Mouse (Mus musculus) midbrain, embryonic 13.5 days (tissue): ENCODE measurements at regions not wholly inside any gene's neighbourhood (a gene's known extent, or its start where the extent isn't known, plus 50 kb on each side); places are given as distances from the start of the nearest gene placed in this dataset.
A peak's percentile ranks its signal among the peaks of the same experiment; 100 is the strongest.

Experiments
- ATAC-seq: fragments of 200-750 bp; cut with Nextera tagmentation; 2 replicates; pipeline ENCODE4 v1.8.0; 2017; ENCODE audit warnings: mild to moderate bottlenecking, moderate TSS enrichment, moderate library complexity
- H3K27ac ChIP-seq: fragments of 300-500 bp; sonication (generic); 2 replicates; pipeline ENCODE4 v1.5.1; 2015; ENCODE audit warnings: inconsistent platforms, mild to moderate bottlenecking, moderate library complexity
- H3K27me3 ChIP-seq: fragments of 300-500 bp; sonication (generic); 2 replicates; pipeline ENCODE4 v1.6.1; 2015; ENCODE audit warnings: mild to moderate bottlenecking, inconsistent platforms
- H3K36me3 ChIP-seq: fragments of 300-500 bp; sonication (generic); 2 replicates; pipeline ENCODE4 v1.6.1; 2015; ENCODE audit warnings: mild to moderate bottlenecking, inconsistent platforms
- H3K4me1 ChIP-seq: fragments of 300-500 bp; sonication (generic); replicated peaks from 2 replicates; pipeline ENCODE4 v1.6.1; 2015; ENCODE audit warnings: inconsistent platforms
- H3K4me2 ChIP-seq: fragments of 300-500 bp; sonication (generic); replicated peaks from 2 replicates; pipeline ENCODE4 v1.6.1; 2015; ENCODE audit warnings: moderate library complexity, mild to moderate bottlenecking, inconsistent platforms
- H3K4me3 ChIP-seq: fragments of 300-500 bp; sonication (generic); replicated peaks from 2 replicates; pipeline ENCODE4 v1.5.1; 2015; ENCODE audit warnings: mild to moderate bottlenecking, inconsistent platforms
- H3K9ac ChIP-seq: fragments of 300-500 bp; sonication (generic); replicated peaks from 2 replicates; pipeline ENCODE4 v1.6.1; 2015; ENCODE audit warnings: mild to moderate bottlenecking, inconsistent platforms
- H3K9me3 ChIP-seq: fragments of 300-500 bp; sonication (generic); 2 replicates; pipeline ENCODE4 v1.6.1; 2016; ENCODE audit warnings: mild to moderate bottlenecking, inconsistent platforms
- WGBS: fragments of 180-500 bp; shearing (Covaris S2); methylation state at CpG from one replicate; pipeline ENCODE4 v1.1.7; 2015; 5-methylcytosine and 5-hydroxymethylcytosine counted together

DNA sequence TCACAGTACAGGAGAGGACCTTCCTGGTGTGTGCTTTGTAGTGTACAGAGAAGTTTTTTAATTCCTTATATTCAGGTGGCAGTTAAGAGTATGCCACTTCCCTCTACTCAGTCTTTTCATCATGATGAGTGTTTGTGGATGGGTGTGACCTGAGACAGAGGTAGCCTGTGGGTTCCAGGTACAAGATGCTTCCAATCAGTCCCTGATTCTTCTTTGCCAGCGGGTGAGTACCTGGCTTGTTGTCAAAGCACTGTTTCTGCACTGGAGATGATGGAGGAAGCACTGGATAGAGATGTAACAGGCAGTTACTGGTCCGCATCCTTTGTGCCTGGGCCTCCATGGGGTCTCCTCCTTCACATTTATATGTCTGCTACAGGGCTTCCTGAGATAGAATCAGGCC lies 234.7 kb upstream of the Trib2 start:
- no peak for ATAC-seq
- 83% methylated on average over 2 of the region's 2 CpGs for WGBS
- H3K27me3 ChIP-seq = no peaks in the 10 kb centered on the region

DNA sequence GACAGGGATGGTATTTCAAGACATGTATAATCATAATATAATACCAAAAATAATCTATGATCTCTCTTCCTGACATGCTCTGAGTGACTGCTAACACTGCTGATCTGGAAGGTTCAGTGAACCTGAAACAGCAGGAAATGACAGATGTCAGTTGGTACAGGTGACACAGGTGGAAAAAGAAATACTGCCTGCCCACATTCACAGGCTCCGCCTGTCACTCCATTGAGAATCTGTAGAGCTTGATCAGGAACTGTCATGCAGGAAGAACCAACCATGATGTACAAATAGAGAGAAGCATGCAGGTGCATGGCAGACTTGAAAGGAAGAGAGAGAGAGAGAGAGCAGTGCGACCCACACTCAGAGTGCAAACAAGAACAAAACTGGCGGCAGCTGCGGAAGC lies 232.8 kb upstream of the Trib2 start:
- no peak for ATAC-seq
- Histone ChIP-seq H3K27me3 (no peaks in the 10 kb centered on the region), H3K4me2 (no peak overlapping the region), H3K36me3 (no peaks in the 10 kb centered on the region), H3K9ac (no peak overlapping the region), H3K4me3 (no peak overlapping the region), H3K27ac (no peak overlapping the region), H3K9me3 (no peaks in the 10 kb centered on the region), H3K4me1 (no peaks in the 10 kb centered on the region)
- 69% methylated on average over 4 of the region's 4 CpGs for WGBS

More for the DNA sequence above, 234.7 kb upstream of the Trib2 start:
- H3K4me3 ChIP-seq = no peak overlapping the region
- no peaks in the 10 kb centered on the region for H3K36me3 ChIP-seq
- H3K4me2 ChIP-seq = no peak overlapping the region
- no peaks in the 10 kb centered on the region for H3K9me3 ChIP-seq
- H3K27ac ChIP-seq = no peak overlapping the region
- no peaks in the 10 kb centered on the region for H3K4me1 ChIP-seq
- no peak overlapping the region for H3K9ac ChIP-seq

DNA sequence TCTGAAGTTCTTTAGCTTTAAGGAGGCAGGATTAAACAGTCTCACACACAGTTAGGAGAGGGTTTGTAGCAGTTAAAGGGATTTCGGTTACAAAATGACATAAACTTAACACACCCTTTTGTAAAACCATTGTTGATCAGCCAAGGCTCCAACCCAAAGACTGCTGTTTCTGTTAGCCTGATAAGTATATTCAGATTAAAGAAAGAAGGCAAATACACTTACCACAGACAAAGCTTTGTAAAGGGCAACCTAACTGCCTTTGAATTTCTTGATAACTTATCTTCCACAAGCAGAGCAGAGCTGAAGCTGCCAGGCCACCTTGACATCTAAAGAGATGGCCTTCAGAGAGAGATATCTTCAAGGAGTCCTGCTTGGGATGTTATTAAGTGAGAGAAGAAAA lies 229.9 kb upstream of the Trib2 start:
- Histone ChIP-seq H3K4me2 (no peak overlapping the region), H3K36me3 (no peaks in the 10 kb centered on the region), H3K27ac (no peak overlapping the region), H3K4me1 (no peaks in the 10 kb centered on the region), H3K4me3 (no peak overlapping the region), H3K27me3 (no peaks in the 10 kb centered on the region), H3K9me3 (no peaks in the 10 kb centered on the region), H3K9ac (no peak overlapping the region)
- ATAC-seq = no peak
- WGBS = 79% methylated on average over 1 of the region's 1 CpGs

DNA sequence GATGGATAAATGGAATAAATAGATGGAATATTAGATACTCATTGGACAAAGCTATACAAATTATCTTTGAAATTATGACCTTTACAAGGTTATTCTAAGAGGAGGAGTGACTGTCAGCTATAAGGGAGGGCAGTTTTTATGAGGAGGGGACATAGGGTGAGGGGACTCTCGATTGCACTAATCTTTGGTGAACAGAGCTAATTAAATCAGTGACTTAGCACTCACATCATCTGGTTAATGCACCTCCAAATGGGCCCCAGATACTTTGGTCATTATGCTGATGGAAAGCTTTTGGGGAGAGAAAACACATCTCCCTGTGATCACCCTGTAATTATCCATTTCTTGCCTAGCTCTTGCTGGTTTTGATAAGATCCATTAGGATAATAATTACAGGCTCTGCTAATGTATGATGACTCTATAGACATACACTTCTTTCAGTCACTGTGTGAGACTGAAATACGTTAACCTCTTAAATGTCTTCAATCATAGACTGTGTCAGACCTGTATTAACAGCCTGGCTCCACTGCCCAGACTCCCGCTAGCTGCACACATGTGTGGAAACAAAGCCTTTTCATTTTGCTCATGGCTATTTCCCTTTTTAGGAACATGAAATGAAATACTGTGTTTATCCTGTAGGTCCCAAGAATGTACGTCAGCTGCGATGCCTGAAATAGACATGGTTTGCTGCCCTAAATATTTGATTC lies 229.2 kb upstream of the Trib2 start:
- Histone ChIP-seq H3K4me3 (no peak overlapping the region), H3K9me3 (no peaks in the 10 kb centered on the region), H3K9ac (no peak overlapping the region), H3K27ac (no peak overlapping the region), H3K4me2 (no peak overlapping the region), H3K36me3 (no peaks in the 10 kb centered on the region), H3K27me3 (no peaks in the 10 kb centered on the region), H3K4me1 (peaks cover 3% of the 10 kb centered on the region; the same call in 1 of the 2 replicates)
- 64% methylated on average over 5 of the region's 5 CpGs for WGBS
- peak; percentile 87 for ATAC-seq

DNA sequence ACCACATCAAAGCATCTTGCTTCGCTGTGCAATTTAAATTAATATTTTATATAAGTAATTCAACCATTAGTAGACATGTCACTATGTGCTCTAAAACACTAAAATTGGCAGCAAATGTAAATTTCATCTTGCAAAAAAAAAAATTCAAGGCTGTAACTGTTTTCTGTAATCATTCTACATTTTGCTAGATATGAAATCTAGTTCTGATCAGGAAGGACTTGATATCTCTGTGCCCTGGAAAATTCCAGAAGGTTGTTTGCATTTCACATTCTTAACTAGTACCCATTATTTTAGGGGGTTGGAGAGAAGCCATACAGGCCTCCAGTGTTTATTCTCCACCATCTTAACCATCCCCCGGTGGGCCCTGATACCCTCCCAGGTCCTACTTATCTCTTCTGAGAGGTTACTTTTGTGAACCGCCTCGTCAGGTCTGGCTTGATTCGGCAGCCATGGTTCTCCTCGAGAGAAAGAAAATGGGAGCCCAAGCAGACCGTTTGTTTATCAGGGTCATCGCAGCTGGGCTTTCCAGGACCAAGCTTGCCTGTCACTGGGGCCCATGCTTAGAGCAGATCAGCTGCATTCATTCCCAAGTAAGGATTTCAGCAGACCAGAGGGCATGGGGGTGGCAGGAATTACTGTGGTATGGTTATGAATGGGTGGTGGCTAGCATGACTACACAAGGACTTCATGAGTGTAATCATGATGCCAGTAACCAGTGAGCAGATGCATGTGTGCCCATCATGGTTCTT lies 226.9 kb upstream of the Trib2 start:
- H3K27me3 ChIP-seq = no peaks in the 10 kb centered on the region
- no peak overlapping the region for H3K9ac ChIP-seq
- no peak for ATAC-seq
- H3K9me3 ChIP-seq = no peaks in the 10 kb centered on the region
- H3K27ac ChIP-seq = no peak overlapping the region
- H3K36me3 ChIP-seq = no peaks in the 10 kb centered on the region
- H3K4me3 ChIP-seq = no peak overlapping the region
- 88% methylated on average over 8 of the region's 8 CpGs for WGBS
- H3K4me1 ChIP-seq = peaks cover 3% of the 10 kb centered on the region; the same call in 1 of the 2 replicates
- no peak overlapping the region for H3K4me2 ChIP-seq

DNA sequence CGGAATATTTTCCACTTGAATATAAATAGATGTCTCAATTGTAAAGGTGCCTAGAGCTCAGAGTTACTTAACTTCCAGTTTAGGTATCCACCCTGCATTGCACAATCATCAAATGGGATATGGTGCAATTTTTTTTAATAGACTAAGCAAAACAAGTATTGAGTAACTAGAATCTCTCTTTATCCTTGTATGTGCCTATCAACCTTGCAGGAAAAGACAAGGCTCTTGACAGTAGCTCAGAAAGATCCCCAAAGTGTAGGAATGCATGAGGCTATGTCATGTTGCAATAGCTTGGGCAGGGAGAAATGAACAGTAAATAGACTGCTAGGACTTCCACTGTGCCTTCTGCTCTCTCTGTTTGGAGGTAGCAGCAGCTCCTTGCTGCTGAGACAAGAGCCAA lies 225.6 kb upstream of the Trib2 start:
- no peak overlapping the region for H3K4me3 ChIP-seq
- 96% methylated on average over 1 of the region's 1 CpGs for WGBS
- H3K4me1 ChIP-seq = peaks cover 3% of the 10 kb centered on the region; the same call in 1 of the 2 replicates
- H3K27ac ChIP-seq = no peak overlapping the region
- no peak overlapping the region for H3K4me2 ChIP-seq
- no peaks in the 10 kb centered on the region for H3K36me3 ChIP-seq
- no peak overlapping the region for H3K9ac ChIP-seq
- no peak for ATAC-seq
- no peaks in the 10 kb centered on the region for H3K9me3 ChIP-seq
- no peaks in the 10 kb centered on the region for H3K27me3 ChIP-seq

DNA sequence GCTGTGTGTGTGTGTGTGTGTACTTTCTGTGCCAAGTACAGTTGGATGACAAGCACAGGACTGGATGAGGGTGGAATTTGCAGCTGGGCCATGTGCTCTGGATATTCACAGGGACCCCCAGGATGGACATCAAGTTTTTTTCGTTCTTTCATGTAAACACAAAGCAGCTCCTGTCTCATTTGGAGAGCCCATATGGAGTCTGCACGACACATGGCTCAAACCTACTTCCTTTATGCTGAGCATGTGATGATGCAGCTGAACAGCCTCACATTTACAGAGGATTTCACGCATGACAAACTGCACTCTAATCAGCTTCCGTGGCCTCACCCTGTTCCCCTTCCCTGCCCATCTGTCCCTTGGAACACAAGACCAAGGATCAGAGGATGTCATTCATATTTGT lies 224.4 kb upstream of the Trib2 start:
- Histone ChIP-seq H3K4me3 (no peak overlapping the region), H3K4me2 (no peak overlapping the region), H3K27ac (no peak overlapping the region), H3K4me1 (peaks cover 3% of the 10 kb centered on the region; the same call in 1 of the 2 replicates), H3K9me3 (no peaks in the 10 kb centered on the region), H3K9ac (no peak overlapping the region), H3K36me3 (no peaks in the 10 kb centered on the region), H3K27me3 (no peaks in the 10 kb centered on the region)
- whole genome bisulfite sequencing = 30% methylated on average over 4 of the region's 4 CpGs
- ATAC-seq = no peak

DNA sequence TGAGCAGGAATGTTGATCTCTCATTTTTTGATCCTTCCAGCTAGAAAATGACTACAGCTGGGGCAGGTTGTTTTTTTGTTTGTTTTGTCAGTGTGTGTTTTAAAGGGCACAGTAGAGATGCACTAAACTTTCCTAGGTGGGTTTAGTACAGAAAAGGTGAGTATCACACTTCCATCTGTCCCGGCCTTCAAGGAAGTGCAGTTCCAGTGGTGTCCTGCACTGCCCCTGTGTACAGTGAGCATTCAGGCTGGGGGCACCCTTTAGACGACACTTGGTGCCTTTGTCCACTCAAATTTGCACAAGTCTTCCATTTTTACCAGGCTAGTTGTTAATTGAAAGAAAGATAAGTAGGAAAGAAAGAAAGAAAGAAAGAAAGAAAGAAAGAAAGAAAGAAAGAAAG lies 218.8 kb upstream of the Trib2 start:
- Histone ChIP-seq H3K27ac (no peak overlapping the region), H3K27me3 (no peaks in the 10 kb centered on the region), H3K9me3 (no peaks in the 10 kb centered on the region), H3K4me2 (no peak overlapping the region), H3K4me3 (no peak overlapping the region), H3K4me1 (no peaks in the 10 kb centered on the region), H3K9ac (no peak overlapping the region), H3K36me3 (no peaks in the 10 kb centered on the region)
- ATAC-seq = no peak
- 40% methylated on average over 2 of the region's 2 CpGs for WGBS

DNA sequence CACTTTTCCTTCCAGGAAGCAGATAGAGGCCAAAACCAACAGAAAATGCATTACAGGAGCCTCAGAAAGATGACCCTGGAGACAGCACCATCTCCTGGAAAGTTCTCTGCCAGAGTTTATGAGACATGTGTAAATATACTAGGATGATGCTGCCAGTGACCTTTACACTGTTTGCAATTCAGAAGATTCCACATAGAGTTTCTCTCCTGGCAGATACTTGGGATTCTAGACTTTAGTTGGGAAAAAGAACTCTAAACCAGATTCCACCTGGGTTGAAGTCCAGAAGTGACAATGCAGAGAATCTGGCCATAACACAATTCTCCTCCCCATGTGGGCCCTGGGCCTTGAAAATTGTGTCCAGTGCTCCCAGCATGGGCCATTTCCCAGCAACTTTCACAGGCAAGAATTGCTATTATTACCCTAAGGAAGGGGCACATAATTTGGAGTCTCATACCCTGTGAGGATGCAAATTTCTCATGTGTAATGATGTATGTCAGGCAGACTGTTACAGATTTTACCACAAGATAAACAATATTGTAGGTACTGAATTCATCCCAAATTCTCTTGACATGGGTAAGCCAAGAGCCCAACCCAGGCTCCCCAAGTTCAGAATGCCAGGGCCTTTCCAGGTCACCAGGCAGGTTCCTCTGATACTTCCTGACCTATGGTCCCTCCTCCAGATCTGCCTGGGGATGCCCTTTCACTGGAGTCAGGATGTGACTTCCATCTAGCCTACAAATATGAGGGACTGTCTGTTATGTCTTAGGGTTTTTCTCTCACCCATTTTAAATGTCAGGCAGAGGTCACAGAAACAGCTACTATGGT lies 218.2 kb upstream of the Trib2 start:
- H3K4me1 ChIP-seq = no peaks in the 10 kb centered on the region
- no peaks in the 10 kb centered on the region for H3K27me3 ChIP-seq
- H3K9me3 ChIP-seq = no peaks in the 10 kb centered on the region
- no peak for ATAC-seq
- H3K4me3 ChIP-seq = no peak overlapping the region
- no peak overlapping the region for H3K4me2 ChIP-seq
- no peak overlapping the region for H3K27ac ChIP-seq
- H3K9ac ChIP-seq = no peak overlapping the region
- H3K36me3 ChIP-seq = no peaks in the 10 kb centered on the region

DNA sequence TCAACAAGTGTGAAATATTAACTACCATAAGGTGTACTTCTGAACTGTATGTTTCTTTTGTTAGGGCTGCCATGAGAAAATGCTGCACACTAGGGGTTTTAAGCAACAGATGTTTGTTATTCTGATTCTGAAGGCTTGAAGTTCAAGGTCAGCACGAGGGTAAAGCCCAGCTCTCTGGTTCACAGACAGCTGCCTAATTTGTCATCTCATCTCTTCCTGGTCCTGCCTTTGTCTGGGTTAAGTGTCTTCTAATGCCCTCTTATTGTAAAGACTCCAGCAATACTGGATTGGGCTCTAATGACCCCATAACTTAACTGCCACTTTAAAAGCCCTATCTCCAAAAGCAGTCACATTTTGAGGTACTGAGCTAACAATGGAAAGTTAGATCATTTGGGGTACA lies 209.9 kb upstream of the Trib2 start:
- H3K36me3 ChIP-seq = no peaks in the 10 kb centered on the region
- H3K27ac ChIP-seq = no peak overlapping the region
- no peaks in the 10 kb centered on the region for H3K27me3 ChIP-seq
- no peak overlapping the region for H3K9ac ChIP-seq
- H3K4me1 ChIP-seq = no peaks in the 10 kb centered on the region
- ATAC-seq = no peak
- H3K9me3 ChIP-seq = no peaks in the 10 kb centered on the region
- no peak overlapping the region for H3K4me3 ChIP-seq
- H3K4me2 ChIP-seq = no peak overlapping the region
- WGBS = 18% methylated on average over 1 of the region's 1 CpGs

DNA sequence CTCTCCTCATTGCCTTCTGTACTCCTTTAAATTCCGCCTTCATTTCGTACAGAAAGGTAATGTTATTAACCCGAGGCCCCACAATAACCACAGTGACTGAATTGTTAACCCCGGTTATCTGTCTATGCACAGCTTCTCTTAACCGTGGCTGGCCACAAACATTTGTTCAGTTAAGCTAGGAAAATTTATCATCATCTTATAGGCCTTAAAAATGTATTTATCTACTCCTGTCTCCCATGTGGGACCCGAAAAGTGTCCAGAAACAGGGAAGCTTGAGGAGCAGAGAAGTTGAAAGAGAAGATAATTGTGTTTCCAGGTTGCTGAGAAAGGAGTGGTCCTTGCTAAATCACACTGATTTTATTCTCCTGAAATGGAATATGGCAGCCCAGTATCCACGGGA lies 206.6 kb upstream of the Trib2 start:
- Histone ChIP-seq H3K27me3 (no peaks in the 10 kb centered on the region), H3K36me3 (no peaks in the 10 kb centered on the region), H3K27ac (no peak overlapping the region), H3K4me1 (no peaks in the 10 kb centered on the region), H3K9me3 (no peaks in the 10 kb centered on the region), H3K9ac (no peak overlapping the region), H3K4me2 (no peak overlapping the region), H3K4me3 (no peak overlapping the region)
- 92% methylated on average over 7 of the region's 7 CpGs for WGBS
- ATAC-seq = no peak

DNA sequence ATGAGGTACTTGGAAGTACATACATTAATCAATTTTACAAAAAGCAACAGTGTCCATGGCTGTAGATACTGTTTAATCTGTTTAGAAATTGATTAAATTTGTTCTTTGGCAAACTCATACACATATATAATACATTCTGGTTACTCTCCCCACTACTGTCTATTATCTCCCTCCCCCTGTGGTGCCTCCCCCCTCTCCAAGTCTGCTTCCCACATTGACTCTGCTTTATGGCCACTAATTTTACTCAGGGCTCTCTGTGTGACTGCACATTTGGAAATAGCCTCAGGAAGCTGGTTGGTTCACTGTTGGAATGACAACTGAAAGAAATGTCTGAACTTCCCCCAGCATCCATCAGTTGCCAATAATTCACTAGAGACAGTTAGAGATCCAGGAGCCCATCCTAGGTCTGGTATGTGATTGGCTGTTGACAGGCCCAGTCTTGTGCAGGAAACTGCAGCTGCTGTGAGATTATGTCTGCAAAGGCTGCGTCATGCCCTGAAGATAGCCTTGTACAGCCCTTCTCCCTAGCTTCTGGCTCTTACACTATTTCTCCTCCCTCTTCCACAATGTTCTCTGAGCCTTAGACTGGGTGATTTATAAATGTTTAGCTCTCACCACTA lies 204.6 kb upstream of the Trib2 start:
- H3K4me2 ChIP-seq = no peak overlapping the region
- ATAC-seq = no peak
- no peaks in the 10 kb centered on the region for H3K36me3 ChIP-seq
- H3K27me3 ChIP-seq = no peaks in the 10 kb centered on the region
- no peaks in the 10 kb centered on the region for H3K4me1 ChIP-seq
- H3K4me3 ChIP-seq = no peak overlapping the region
- H3K9me3 ChIP-seq = no peaks in the 10 kb centered on the region
- no peak overlapping the region for H3K9ac ChIP-seq
- no peak overlapping the region for H3K27ac ChIP-seq
- WGBS = 80% methylated on average over 1 of the region's 1 CpGs
